Mouse (Mus musculus) myocyte (in vitro differentiated cells): ENCODE results near the gene Ibsp.

Experiments used
- CEBPB ChIP-seq: IDR thresholded peaks from 2 replicates; pipeline ENCODE4 v1.6.1; 2011; ENCODE audit warnings: mild to moderate bottlenecking, moderate library complexity; ENCODE audit not compliant: poor library complexity, insufficient read depth, severe bottlenecking
- MAX ChIP-seq: IDR thresholded peaks from one replicate; pipeline ENCODE4 v1.6.1; 2011; ENCODE audit warnings: low read depth, mild to moderate bottlenecking, control low read depth
- POLR2A ChIP-seq: IDR thresholded peaks from one replicate; pipeline ENCODE4 v1.6.1; 2011; ENCODE audit warnings: low read depth, mild to moderate bottlenecking, control low read depth, moderate library complexity; ENCODE audit not compliant: insufficient read length
- POLR2AphosphoS2 ChIP-seq: IDR thresholded peaks from one replicate; pipeline ENCODE4 v1.6.1; 2011; ENCODE audit warnings: low read depth, control low read depth; ENCODE audit not compliant: insufficient read length

DNA sequence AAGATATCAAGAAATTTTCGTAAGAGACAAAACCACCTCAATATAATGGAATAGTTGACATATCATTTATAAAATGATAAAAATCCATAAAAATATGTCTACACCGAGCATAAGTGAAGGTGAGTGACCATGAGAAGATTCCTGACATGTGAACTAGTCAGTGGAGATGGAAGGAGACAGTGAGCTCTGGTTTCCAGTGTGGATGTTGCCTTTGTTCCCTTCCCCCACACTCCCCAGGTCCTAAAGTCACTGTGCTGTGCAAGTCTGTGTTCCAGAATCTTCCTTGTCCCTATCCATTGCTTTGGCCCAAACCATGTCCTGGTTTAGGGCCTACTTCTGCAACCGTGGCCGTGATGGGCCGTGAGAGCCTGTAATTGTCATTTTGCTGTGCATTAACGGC lies 34.7 kb downstream of the Ibsp start:
- no peak for TF ChIP-seq CEBPB
- no peak for TF ChIP-seq POLR2A
- TF ChIP-seq POLR2AphosphoS2: no peak
- TF ChIP-seq MAX: no peak
